ENCODE assay signal across 9 mouse cellular contexts in the genomic region with DNA sequence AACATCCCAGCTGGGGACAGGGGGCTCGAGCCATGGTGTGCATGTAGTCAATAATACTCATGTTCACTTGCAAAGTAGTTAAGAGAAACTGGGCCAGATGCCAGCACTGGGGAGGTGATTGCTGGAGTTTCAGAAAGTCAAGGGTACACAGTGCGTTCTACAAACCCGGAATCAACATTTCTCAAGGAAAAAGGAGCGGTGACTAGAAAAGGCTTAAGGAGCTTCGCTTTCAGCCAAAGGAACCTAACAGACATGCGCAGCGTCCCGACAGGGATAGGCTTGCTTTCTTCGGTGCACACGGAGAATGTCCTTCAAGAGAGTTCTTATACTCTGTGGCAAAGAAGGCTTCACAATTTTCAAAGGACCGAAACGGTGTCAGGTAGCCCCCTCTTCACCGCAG. TPM values are rescaled to one million over a fixed set of nuclear protein-coding genes. Genes with fewer than 3 reads are reported as not detected.
DNase-seq lines count a peak whose midpoint lies in the region; ATAC-seq and TF ChIP-seq lines count a peak whose summit lies in the region.
"Had no signal": no experiment of that assay in that cellular context is flagged by ENCODE, and none has a peak within 500 bp of the region (broad histone marks: within the 10 kb centered on the region; RNA-seq: fewer than 3 reads in every experiment).

No protein-coding gene starts in this region.

- peak overlapping the region; percentile 49; the same call in 1 of the 2 replicates for H3K27ac ChIP-seq in thymus, adult 2 months (ENCODE audit: control insufficient read depth, insufficient read depth, low read length)
- 0 out of 2 replicates have a peak overlapping the region, but pooled peaks have one; percentile 15 for H3K27ac ChIP-seq in lung, embryonic 14.5 days (ENCODE audit: low read depth)

- no peak overlapping the region for H3K9ac ChIP-seq in lung, embryonic 14.5 days

- DNase-seq in thymus, adult 2 months, result no peak
- no peak for DNase-seq in thymus, postnatal 4 days
- DNase-seq in kidney, adult 18-20 months, result peak; percentile 83
- DNase-seq in lung, embryonic 14.5 days, result peak; percentile 72
- peak; percentile 57 for DNase-seq in testis, postnatal 14 days (ENCODE audit: low spot score)
- no peak for DNase-seq in cerebellum, adult 18-20 months
- no peak for DNase-seq in right cerebral cortex, adult 18-20 months
- DNase-seq in frontal cortex, postnatal 10 days (ENCODE audit: low spot score in 2 of 2), result no peak
- DNase-seq: heart, postnatal 14 days had no signal

- TF ChIP-seq CTCF in thymus, adult 2 months (IDR thresholded peaks at IDR 0.05; ENCODE audit: borderline replicate concordance, control insufficient read depth, extremely low read depth, insufficient read depth, low read length, poor library complexity), result no peak
- no peak for TF ChIP-seq CTCF in lung, embryonic 14.5 days (IDR thresholded peaks at IDR 0.05; ENCODE audit: low read depth)

- H3K36me3 ChIP-seq in thymus, adult 2 months (ENCODE audit: control insufficient read depth, insufficient read depth, low read length), result no peaks in the 10 kb centered on the region
- no peaks in the 10 kb centered on the region for H3K36me3 ChIP-seq in lung, embryonic 14.5 days (ENCODE audit: insufficient read depth)

- peak overlapping the region; percentile 21; the same call in 1 of the 2 replicates for H3K4me2 ChIP-seq in lung, embryonic 14.5 days

- no peak overlapping the region for H3K4me3 ChIP-seq in thymus, adult 2 months (ENCODE audit: control insufficient read depth, insufficient read depth, low read length)
- H3K4me3 ChIP-seq in lung, embryonic 14.5 days (ENCODE audit: low read depth, low read length), result no peak overlapping the region

- peaks cover 43% of the 10 kb centered on the region for H3K4me1 ChIP-seq in thymus, adult 2 months (replicated peaks; ENCODE audit: control insufficient read depth, insufficient read depth, low read length)
- 0 out of 2 replicates have a peak, but pooled peaks cover 4% of the 10 kb centered on the region for H3K4me1 ChIP-seq in lung, embryonic 14.5 days (ENCODE audit: insufficient read depth)

- TF ChIP-seq POLR2A in thymus, adult 2 months (IDR thresholded peaks at IDR 0.05; ENCODE audit: control insufficient read depth, extremely low read depth, insufficient read depth, low read length, poor library complexity), result no peak

- H3K9me3 ChIP-seq in lung, embryonic 14.5 days (ENCODE audit: low read depth, low read length), result no peaks in the 10 kb centered on the region

- no peaks in the 10 kb centered on the region for H3K27me3 ChIP-seq in thymus, adult 2 months (ENCODE audit: control insufficient read depth, insufficient read depth, low read length)
- no peaks in the 10 kb centered on the region for H3K27me3 ChIP-seq in lung, embryonic 14.5 days (ENCODE audit: insufficient read depth, low read length)

- ATAC-seq in lung, embryonic 14.5 days (ENCODE audit: insufficient read depth), result peak; percentile 56; the same call in 1 of the 2 replicates

- 94% methylated on average over 13 of the region's 13 CpGs for WGBS in thymus, adult 2 months
- WGBS in lung, embryonic 14.5 days, result 47% methylated on average over 13 of the region's 13 CpGs

RNA-seq across cellular contexts. Expression of a gene that starts 12.1 kb away (rescaled TPM):
- 113 and 166 TPM in 2 replicates for polyA plus RNA-seq in thymus, adult 2 months (2012; rRNA removed)
- 22.6 and 23.3 TPM in 2 replicates for polyA plus RNA-seq in lung, embryonic 14.5 days (2014; fragmentation: Nextera tagmentation; extraction: Ambion mirVana)

RNA-seq across cellular contexts. Expression of a gene that starts 54.9 kb away (rescaled TPM):
- 34.9 and 36.2 TPM in 2 replicates for polyA plus RNA-seq in thymus, adult 2 months (2012; rRNA removed)
- 25.3 and 26.7 TPM in 2 replicates for polyA plus RNA-seq in lung, embryonic 14.5 days (2014; fragmentation: Nextera tagmentation; extraction: Ambion mirVana)

Comparison
In these comparisons a context has a peak if more than half of its experiments do, and no peak if none do; other contexts are left out.
1. DNase-seq: peak in kidney, adult 18-20 months (single experiment), lung, embryonic 14.5 days (single experiment) and testis, postnatal 14 days (single experiment); none in thymus, adult 2 months (single experiment), thymus, postnatal 4 days (single experiment), cerebellum, adult 18-20 months (0 of 2), right cerebral cortex, adult 18-20 months (single experiment) and frontal cortex, postnatal 10 days (0 of 2).